9 mouse cellular contexts compared by ENCODE assay signal in the genomic region with DNA sequence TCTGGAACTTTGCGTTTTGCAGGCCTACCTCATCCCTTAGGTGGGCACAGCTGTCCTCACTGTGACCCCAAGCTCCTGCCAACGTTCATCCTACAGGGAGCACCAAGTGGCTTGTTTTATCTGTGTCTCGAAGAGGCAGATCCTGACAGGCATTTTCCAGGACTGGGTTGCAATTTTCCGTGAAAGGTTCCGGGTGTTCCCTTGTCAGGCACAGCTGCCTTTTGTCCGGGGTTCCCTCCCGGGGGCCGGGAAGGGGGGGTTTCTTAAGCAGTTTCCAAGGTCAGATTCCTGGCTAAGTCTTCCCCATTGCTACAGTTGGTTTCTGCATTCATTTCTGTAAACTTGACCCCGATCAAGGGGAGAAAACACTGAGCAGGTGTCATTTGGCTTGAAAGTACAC. TPM values are rescaled to one million over a fixed set of nuclear protein-coding genes. Genes with fewer than 3 reads are reported as not detected.
DNase-seq lines count a peak whose midpoint lies in the region; ATAC-seq and TF ChIP-seq lines count a peak whose summit lies in the region.
"Had no signal": no experiment of that assay in that cellular context is flagged by ENCODE, and none has a peak within 500 bp of the region (broad histone marks: within the 10 kb centered on the region; RNA-seq: fewer than 3 reads in every experiment).

No protein-coding gene starts in this region.

- H3K4me3 ChIP-seq in kidney, adult 2 months (ENCODE audit: insufficient read depth, low read depth, low read length) = no peak overlapping the region
- H3K4me3 ChIP-seq in brown adipose tissue, adult 24 weeks (ENCODE audit: insufficient read depth, low read depth, low read length) = peak overlapping the region; percentile 30; the same call in 1 of the 2 replicates
- H3K4me3 ChIP-seq in heart, embryonic 14.5 days (ENCODE audit: control insufficient read depth in 1 of 2, insufficient read depth in 1 of 2, low read depth in 1 of 2, low read length in 2 of 2) = peak overlapping the region; percentile 17 to 34; a peak in 3 of 4 replicates

- WGBS in kidney, adult 2 months = 29% methylated on average over 9 of the region's 9 CpGs
- WGBS in heart, embryonic 14.5 days = 28% methylated on average over 9 of the region's 9 CpGs

- no peak overlapping the region for H3K9ac ChIP-seq in heart, embryonic 14.5 days (ENCODE audit: low read length)

- peak overlapping the region; percentile 58 for H3K4me2 ChIP-seq in heart, embryonic 14.5 days (ENCODE audit: low read length)

- TF ChIP-seq CTCF in kidney, adult 2 months (conservative IDR thresholded peaks at IDR 0.05; ENCODE audit: insufficient read depth, insufficient read length, low read depth, low read length) = no peak

- no peak for TF ChIP-seq POLR2A in kidney, adult 2 months (IDR thresholded peaks at IDR 0.05; ENCODE audit: low read depth, low read length)

- no peaks in the 10 kb centered on the region for H3K27me3 ChIP-seq in kidney, adult 2 months (replicated peaks; ENCODE audit: control insufficient read depth, insufficient read depth, low read length)
- no peaks in the 10 kb centered on the region for H3K27me3 ChIP-seq in heart, embryonic 14.5 days (ENCODE audit: control insufficient read depth, insufficient read depth, low read length)

- H3K36me3 ChIP-seq in kidney, adult 2 months (ENCODE audit: control insufficient read depth, insufficient read depth, low read length) = no peaks in the 10 kb centered on the region
- H3K36me3 ChIP-seq in heart, embryonic 14.5 days (ENCODE audit: control insufficient read depth, insufficient read depth, low read length) = no peaks in the 10 kb centered on the region

- H3K9me3 ChIP-seq in heart, embryonic 14.5 days (ENCODE audit: control insufficient read depth, low read length) = 0 out of 2 replicates have a peak, but pooled peaks cover 3% of the 10 kb centered on the region

- H3K27ac ChIP-seq in kidney, adult 2 months (ENCODE audit: insufficient read depth, low read depth, low read length) = no peak overlapping the region
- no peak overlapping the region for H3K27ac ChIP-seq in brown adipose tissue, adult 24 weeks (replicated peaks; ENCODE audit: low read depth, low read length)
- H3K27ac ChIP-seq in heart, embryonic 14.5 days (replicated peaks in 1 of 2; ENCODE audit: control insufficient read depth in 1 of 2, insufficient read depth in 1 of 2, low read depth in 2 of 2, low read length in 2 of 2) = no peak overlapping the region

- DNase-seq in kidney, postnatal 25 days = peak; percentile 9 to 33
- no peak for DNase-seq in kidney, adult 2 months
- peak; percentile 39 for DNase-seq in lung, postnatal 10 days
- no peak for DNase-seq in spleen, postnatal 4 days (ENCODE audit: low spot score in 2 of 2)
- DNase-seq: adrenal gland, postnatal 14 days; left cerebral cortex, postnatal 4 days had no signal

- no peak for ATAC-seq in heart, embryonic 14.5 days (ENCODE audit: insufficient number of reproducible peaks, insufficient read depth, low FRiP score, low read depth)
- ATAC-seq in erythroid progenitor cell, adult 5-6 weeks (replicated peaks; ENCODE audit: low FRiP score, poor library complexity, severe bottlenecking) = no peak

- H3K4me1 ChIP-seq in kidney, adult 2 months (ENCODE audit: control insufficient read depth, insufficient read depth, low read length) = no peaks in the 10 kb centered on the region
- peaks cover 11% of the 10 kb centered on the region; the same call in 1 of the 2 replicates for H3K4me1 ChIP-seq in brown adipose tissue, adult 24 weeks (ENCODE audit: control insufficient read depth, insufficient read depth, insufficient read length, low read length)
- peaks cover 16% of the 10 kb centered on the region in 2 experiments for H3K4me1 ChIP-seq in heart, embryonic 14.5 days (ENCODE audit: control insufficient read depth in 2 of 2, insufficient read depth in 2 of 2, low read length in 2 of 2)

RNA-seq across cellular contexts. Expression of gene Pomp, which starts 34.2 kb away (rescaled TPM):
- polyA plus RNA-seq in kidney, adult 2 months (2012; rRNA removed) = 74.6 and 109 TPM in 2 replicates
- 217 and 239 TPM in 2 replicates for polyA plus RNA-seq in brown adipose tissue, adult 24 weeks (2012; ENCODE audit: insufficient read depth, insufficient read length, missing spikeins)
- 316 and 345 TPM in 2 replicates for polyA plus RNA-seq in heart, embryonic 14.5 days (2014; fragmentation: Nextera tagmentation; extraction: Ambion mirVana)
- 31.7 and 62.5 TPM in 2 replicates for total RNA-seq in erythroid progenitor cell, adult 5-6 weeks (2015; ENCODE audit: low replicate concordance)
- total RNA-seq in erythroid progenitor cell, adult 5-6 weeks (2017; ENCODE audit: low replicate concordance) = 35.2 and 60.7 TPM in 2 replicates

Comparison
In these comparisons a context has a peak if more than half of its experiments do, and no peak if none do; other contexts are left out.
1. DNase-seq: peak in kidney, postnatal 25 days (2 of 2) and lung, postnatal 10 days (single experiment); none in kidney, adult 2 months (single experiment) and spleen, postnatal 4 days (0 of 2).